Mouse (Mus musculus): ENCODE data around the gene Tns1.

DNA sequence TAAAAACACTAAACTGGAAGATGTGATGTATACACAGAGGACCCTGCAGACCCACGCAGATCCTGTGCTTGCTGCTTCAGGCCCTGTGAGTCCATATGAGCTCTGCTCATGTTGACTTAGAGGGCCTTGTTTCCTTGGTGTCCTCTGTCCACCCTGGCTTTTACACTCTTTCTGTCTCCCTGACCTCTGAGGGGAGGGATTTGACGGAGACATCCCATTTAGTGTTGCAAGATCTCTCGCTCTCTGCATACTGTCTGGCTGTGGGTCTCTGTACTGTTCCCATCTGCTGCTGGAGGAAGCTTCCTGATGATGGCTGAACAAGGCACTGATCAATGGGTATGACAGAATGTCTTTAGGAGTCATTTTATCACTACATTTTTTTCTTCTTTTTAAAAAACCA is 45.5 kb upstream of the Tns1 start:
- TF ChIP-seq CTCF (IDR thresholded peaks at IDR 0.05; ENCODE audit: low read depth) = no peak
- TF ChIP-seq EP300 (optimal IDR thresholded peaks at IDR 0.05) = no peak
